Mouse (Mus musculus) C2C12 (cell line): ENCODE measurements around the gene Mettl7a2.
"Not testable (repeated sequence)": the region's sequence is repeated elsewhere in the genome, so short reads cannot be mapped to it uniquely, and the experiment has no call there.

Experiments
- CTCF ChIP-seq: IDR thresholded peaks from one replicate; pipeline ENCODE4 v1.5.1; 2011; ENCODE audit not compliant: control insufficient read depth, insufficient read depth, insufficient read length
- FOSL1 ChIP-seq: IDR thresholded peaks from one replicate; pipeline ENCODE4 v1.8.0; 2011; ENCODE audit warnings: mild to moderate bottlenecking, low read length; ENCODE audit not compliant: poor library complexity, insufficient read depth, severe bottlenecking
- MAX ChIP-seq: IDR thresholded peaks from one replicate; pipeline ENCODE4 v1.6.1; 2011; ENCODE audit warnings: mild to moderate bottlenecking, control low read depth

DNA sequence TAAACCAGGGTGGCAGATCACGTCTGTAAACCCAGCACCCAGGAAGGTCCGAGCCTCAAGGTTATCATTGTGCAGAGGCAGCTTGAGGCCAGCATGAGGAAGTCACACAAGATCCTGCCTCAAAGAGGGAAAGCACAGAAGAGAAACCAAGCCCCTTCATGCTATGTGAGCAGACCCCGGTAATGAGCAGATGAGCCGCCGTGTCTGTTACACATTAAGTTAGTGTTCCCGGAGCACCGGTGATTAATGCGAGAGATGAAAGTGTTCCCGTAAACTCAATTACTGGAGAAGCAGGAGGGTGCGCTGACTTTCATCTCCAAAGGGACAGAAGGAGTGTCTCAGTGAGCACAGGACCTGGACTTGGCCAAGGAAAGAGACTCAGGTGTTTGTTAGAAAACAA is 23.7 kb upstream of the Mettl7a2 start:
- TF ChIP-seq MAX, CTCF, FOSL1: not testable (repeated sequence)
